ENCODE assay signal across 7 mouse cellular contexts in genomic region chr11:58302774-58303445, GRCm38 (mm10). TPM values are rescaled to one million over a fixed set of nuclear protein-coding genes. Genes with fewer than 3 reads are reported as not detected.
DNase-seq lines count a peak whose midpoint lies in the region; ATAC-seq and TF ChIP-seq lines count a peak whose summit lies in the region.

No protein-coding gene starts in this region.

- no peak for TF ChIP-seq EP300 in stomach, postnatal 0 days (optimal IDR thresholded peaks at IDR 0.05)

- H3K4me1 ChIP-seq in forebrain, embryonic 11.5 days (replicated peaks; ENCODE audit: control insufficient read depth, insufficient read depth, low read length): peaks cover 2% of the 10 kb centered on the region; the same call in 1 of the 2 replicates
- H3K4me1 ChIP-seq in liver, embryonic 12.5 days: peaks cover 37% of the 10 kb centered on the region
- no peaks in the 10 kb centered on the region for H3K4me1 ChIP-seq in stomach, postnatal 0 days (replicated peaks; ENCODE audit: control insufficient read depth, insufficient read depth)

- no peak; the same call in 1 of the 2 replicates for ATAC-seq in forebrain, embryonic 11.5 days (replicated peaks; ENCODE audit: low FRiP score)
- peak; percentile 66 for ATAC-seq in liver, embryonic 12.5 days
- ATAC-seq in stomach, postnatal 0 days (ENCODE audit: low FRiP score, low TSS enrichment): peak; percentile 6; the same call in 1 of the 2 replicates

- no peaks in the 10 kb centered on the region for H3K27me3 ChIP-seq in forebrain, embryonic 11.5 days (ENCODE audit: control insufficient read depth, insufficient read depth, low read length)
- no peaks in the 10 kb centered on the region for H3K27me3 ChIP-seq in liver, embryonic 12.5 days (replicated peaks)
- no peaks in the 10 kb centered on the region for H3K27me3 ChIP-seq in stomach, postnatal 0 days (ENCODE audit: control insufficient read depth, insufficient read depth, low read length)

- peak overlapping the region; percentile 63 for H3K4me2 ChIP-seq in forebrain, embryonic 11.5 days (ENCODE audit: low read depth, low read length, severe bottlenecking)
- peak overlapping the region; percentile 78 for H3K4me2 ChIP-seq in liver, embryonic 12.5 days
- H3K4me2 ChIP-seq in stomach, postnatal 0 days (replicated peaks; ENCODE audit: low read depth): peak overlapping the region; percentile 71

- peak; percentile 11 for DNase-seq in retina, embryonic 14.5 days (ENCODE audit: low spot score)
- DNase-seq in retina, postnatal 1 day: no peak
- DNase-seq in forebrain, embryonic 11.5 days (ENCODE audit: low spot score): peak; percentile 54
- no peak for DNase-seq in stomach, postnatal 0 days (ENCODE audit: low spot score)
- DNase-seq in urinary bladder, postnatal 25 days (ENCODE audit: low spot score): no peak
- DNase-seq in left cerebral cortex, adult 8-10 months (ENCODE audit: low spot score in 2 of 2): no peak

- WGBS in forebrain, embryonic 11.5 days: under 1% methylated on average over 24 of the region's 26 CpGs
- WGBS in liver, embryonic 12.5 days (ENCODE audit: insufficient replicate concordance): 1% methylated on average over 26 of the region's 26 CpGs
- 1% methylated on average over 26 of the region's 26 CpGs for WGBS in stomach, postnatal 0 days

- no peaks in the 10 kb centered on the region for H3K36me3 ChIP-seq in forebrain, embryonic 11.5 days (ENCODE audit: control insufficient read depth, insufficient read depth, low read length)
- no peaks in the 10 kb centered on the region for H3K36me3 ChIP-seq in liver, embryonic 12.5 days
- no peaks in the 10 kb centered on the region for H3K36me3 ChIP-seq in stomach, postnatal 0 days (ENCODE audit: control insufficient read depth, insufficient read depth, low read length)

- no peak for TF ChIP-seq CTCF in stomach, postnatal 0 days (IDR thresholded peaks at IDR 0.05; ENCODE audit: low read depth)

- H3K9me3 ChIP-seq in forebrain, embryonic 11.5 days (ENCODE audit: control insufficient read depth, low read length): no peaks in the 10 kb centered on the region
- H3K9me3 ChIP-seq in liver, embryonic 12.5 days (replicated peaks): no peaks in the 10 kb centered on the region
- no peaks in the 10 kb centered on the region for H3K9me3 ChIP-seq in stomach, postnatal 0 days (ENCODE audit: control insufficient read depth, low read length)

- H3K9ac ChIP-seq in forebrain, embryonic 11.5 days (ENCODE audit: low read length): peak overlapping the region; percentile 59
- H3K9ac ChIP-seq in liver, embryonic 12.5 days: peak overlapping the region; percentile 77
- H3K9ac ChIP-seq in stomach, postnatal 0 days (ENCODE audit: low read length): peak overlapping the region; percentile 67

- H3K4me3 ChIP-seq in forebrain, embryonic 11.5 days (ENCODE audit: low read depth, low read length): peak overlapping the region; percentile 50
- H3K4me3 ChIP-seq in liver, embryonic 12.5 days: peak overlapping the region; percentile 72
- peak overlapping the region; percentile 57 for H3K4me3 ChIP-seq in stomach, postnatal 0 days (ENCODE audit: low read depth, low read length)

- H3K27ac ChIP-seq in forebrain, embryonic 11.5 days (ENCODE audit: low read depth, low read length): peak overlapping the region; percentile 90
- peak overlapping the region; percentile 96 for H3K27ac ChIP-seq in liver, embryonic 12.5 days
- H3K27ac ChIP-seq in stomach, postnatal 0 days (replicated peaks): peak overlapping the region; percentile 93

RNA-seq across cellular contexts. Expression of gene Zfp692, which starts 4.0 kb away (rescaled TPM):
- polyA plus RNA-seq in forebrain, embryonic 11.5 days (2014; fragmentation: Nextera tagmentation; extraction: Ambion mirVana): 17.4 and 20.0 TPM in 2 replicates
- polyA plus RNA-seq in liver, embryonic 12.5 days (2016; fragmentation: Nextera tagmentation; extraction: Ambion mirVana): 18.2 and 18.5 TPM in 2 replicates
- 13.7 and 14.8 TPM in 2 replicates for polyA plus RNA-seq in stomach, postnatal 0 days (2015; fragmentation: Nextera tagmentation; extraction: Ambion mirVana)
- total RNA-seq in left cerebral cortex, adult 8-10 months (2022): 10 to 100 TPM; 25.0 to 28.7 (median 26.5) TPM

RNA-seq across cellular contexts. Expression of gene Zfp672, which starts 27.2 kb away (rescaled TPM):
- 30.6 and 33.2 TPM in 2 replicates for polyA plus RNA-seq in forebrain, embryonic 11.5 days (2014; fragmentation: Nextera tagmentation; extraction: Ambion mirVana)
- polyA plus RNA-seq in liver, embryonic 12.5 days (2016; fragmentation: Nextera tagmentation; extraction: Ambion mirVana): 50.1 and 50.4 TPM in 2 replicates
- 76.0 and 78.4 TPM in 2 replicates for polyA plus RNA-seq in stomach, postnatal 0 days (2015; fragmentation: Nextera tagmentation; extraction: Ambion mirVana)
- total RNA-seq in left cerebral cortex, adult 8-10 months (2022): 10 to 100 TPM; 41.1 to 48.4 (median 45.4) TPM

RNA-seq across cellular contexts. Expression of gene Sh3bp5l, which starts 27.6 kb away (rescaled TPM):
- 36.7 and 41.0 TPM in 2 replicates for polyA plus RNA-seq in forebrain, embryonic 11.5 days (2014; fragmentation: Nextera tagmentation; extraction: Ambion mirVana)
- 19.8 and 19.9 TPM in 2 replicates for polyA plus RNA-seq in liver, embryonic 12.5 days (2016; fragmentation: Nextera tagmentation; extraction: Ambion mirVana)
- 33.6 and 34.1 TPM in 2 replicates for polyA plus RNA-seq in stomach, postnatal 0 days (2015; fragmentation: Nextera tagmentation; extraction: Ambion mirVana)
- 10 to 100 TPM; 41.8 to 49.8 (median 44.4) TPM for total RNA-seq in left cerebral cortex, adult 8-10 months (2022)

RNA-seq across cellular contexts. Expression of gene 4930438A08Rik, which starts 28.3 kb away (rescaled TPM):
- polyA plus RNA-seq in forebrain, embryonic 11.5 days (2014; fragmentation: Nextera tagmentation; extraction: Ambion mirVana): 0.08 TPM in 1 of 2 replicates, not detected in the other
- polyA plus RNA-seq in liver, embryonic 12.5 days (2016; fragmentation: Nextera tagmentation; extraction: Ambion mirVana): 0.14 and 0.43 TPM in 2 replicates
- 0.49 and 0.50 TPM in 2 replicates for polyA plus RNA-seq in stomach, postnatal 0 days (2015; fragmentation: Nextera tagmentation; extraction: Ambion mirVana)
- not detected for total RNA-seq in left cerebral cortex, adult 8-10 months (2022)

Comparison
In these comparisons a context has a peak if more than half of its experiments do, and no peak if none do; other contexts are left out.
1. DNase-seq: peak in retina, embryonic 14.5 days (single experiment) and forebrain, embryonic 11.5 days (single experiment); none in retina, postnatal 1 day (single experiment), stomach, postnatal 0 days (single experiment), urinary bladder, postnatal 25 days (single experiment) and left cerebral cortex, adult 8-10 months (0 of 2).
2. Peak in every context shown above with its lines, with median percentiles within 50 percentile points of each other: H3K27ac ChIP-seq, H3K4me2 ChIP-seq, H3K4me3 ChIP-seq and H3K9ac ChIP-seq.